Mouse (Mus musculus): ENCODE data around the gene Camkmt.

Gene Camkmt

GRCm38 (mm10) chr17:85495012-85495754, 404.8 kb downstream of the Camkmt start:
- no peak for DNase-seq (ENCODE audit: low spot score)

- DNase-seq (ENCODE audit: low spot score): no peak
Observed at GRCm38 (mm10) chr17:85495871-85496270, 405.5 kb downstream of the Camkmt start.

- DNase-seq (ENCODE audit: low spot score): no peak
Observed at GRCm38 (mm10) chr17:85504888-85505287, 414.5 kb downstream of the Camkmt start.

GRCm38 (mm10) chr17:85506206-85507088, 416.1 kb downstream of the Camkmt start:
- no peak for DNase-seq (ENCODE audit: low spot score)

GRCm38 (mm10) chr17:85507089-85507460, 416.7 kb downstream of the Camkmt start:
- DNase-seq (ENCODE audit: low spot score): no peak
